ENCODE assay signal across 29 mouse cellular contexts in the genomic region with DNA sequence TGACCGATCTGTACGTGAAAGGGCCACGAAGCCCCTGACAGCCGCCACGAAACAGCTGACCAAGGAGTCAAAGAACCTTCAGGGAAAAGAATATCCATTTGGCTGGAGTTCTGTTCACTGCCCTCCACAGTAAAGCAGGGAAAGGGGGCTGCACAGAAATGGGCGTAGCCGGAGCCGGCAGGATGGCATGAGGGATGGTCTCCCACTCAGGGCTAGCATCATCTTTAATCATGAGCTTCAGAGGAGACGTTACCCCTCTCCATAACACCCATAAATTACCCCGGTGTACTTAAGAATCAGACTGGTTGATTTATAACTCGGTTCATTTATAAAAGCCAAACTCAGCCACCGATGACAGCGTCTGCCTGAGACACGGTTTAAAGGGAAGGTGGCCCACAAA. TPM values are rescaled to one million over a fixed set of nuclear protein-coding genes. Genes with fewer than 3 reads are reported as not detected.
DNase-seq lines count a peak whose midpoint lies in the region; ATAC-seq and TF ChIP-seq lines count a peak whose summit lies in the region.
"Had no signal": no experiment of that assay in that cellular context is flagged by ENCODE, and none has a peak within 500 bp of the region (broad histone marks: within the 10 kb centered on the region; RNA-seq: fewer than 3 reads in every experiment).

No protein-coding gene starts in this region.

- no peak for ATAC-seq in hindbrain, embryonic 14.5 days (ENCODE audit: low FRiP score)
- ATAC-seq in hindbrain, embryonic 11.5 days (ENCODE audit: low FRiP score), result no peak
- ATAC-seq in hindbrain, postnatal 0 days, result no peak
- no peak for ATAC-seq in neural tube, embryonic 13.5 days (ENCODE audit: low read depth)
- ATAC-seq: forebrain, embryonic 13.5 days; forebrain, embryonic 16.5 days; intestine, embryonic 15.5 days had no signal

- 52% methylated on average over 14 of the region's 14 CpGs for WGBS in hindbrain, embryonic 14.5 days
- 64% methylated on average over 14 of the region's 14 CpGs for WGBS in hindbrain, embryonic 11.5 days
- 53% methylated on average over 14 of the region's 14 CpGs for WGBS in hindbrain, postnatal 0 days
- WGBS in hindbrain, embryonic 10.5 days, result 79% methylated on average over 14 of the region's 14 CpGs
- WGBS in neural tube, embryonic 13.5 days, result 46% methylated on average over 14 of the region's 14 CpGs

- H3K27ac ChIP-seq in hindbrain, embryonic 14.5 days, result no peak overlapping the region
- H3K27ac ChIP-seq in hindbrain, embryonic 11.5 days (ENCODE audit: low read depth, low read length), result no peak overlapping the region
- no peak overlapping the region for H3K27ac ChIP-seq in hindbrain, postnatal 0 days
- no peak overlapping the region for H3K27ac ChIP-seq in hindbrain, embryonic 10.5 days
- H3K27ac ChIP-seq in neural tube, embryonic 13.5 days (replicated peaks), result no peak overlapping the region
- H3K27ac ChIP-seq: forebrain, embryonic 10.5 days; forebrain, embryonic 13.5 days; heart, adult 2 months; heart, embryonic 10.5 days; heart, embryonic 13.5 days; intestine, embryonic 15.5 days had no signal

- TF ChIP-seq CTCF in hindbrain, postnatal 0 days (IDR thresholded peaks at IDR 0.05; ENCODE audit: low read depth), result no peak

- no peaks in the 10 kb centered on the region for H3K27me3 ChIP-seq in hindbrain, embryonic 14.5 days (ENCODE audit: control insufficient read depth, insufficient read depth, low read length)
- no peaks in the 10 kb centered on the region for H3K27me3 ChIP-seq in hindbrain, embryonic 11.5 days (ENCODE audit: control insufficient read depth, insufficient read depth, low read length)
- H3K27me3 ChIP-seq in hindbrain, postnatal 0 days (ENCODE audit: insufficient read depth, low read length), result no peaks in the 10 kb centered on the region
- H3K27me3 ChIP-seq in hindbrain, embryonic 10.5 days (ENCODE audit: insufficient read depth, poor library complexity, severe bottlenecking), result no peaks in the 10 kb centered on the region
- no peaks in the 10 kb centered on the region for H3K27me3 ChIP-seq in neural tube, embryonic 13.5 days
- H3K27me3 ChIP-seq: CH12.LX; forebrain, embryonic 13.5 days; heart, embryonic 13.5 days; intestine, embryonic 15.5 days had no signal

- no peaks in the 10 kb centered on the region for H3K9me3 ChIP-seq in hindbrain, embryonic 14.5 days (ENCODE audit: control insufficient read depth, low read length)
- H3K9me3 ChIP-seq in hindbrain, embryonic 11.5 days (ENCODE audit: control insufficient read depth, low read length), result no peaks in the 10 kb centered on the region
- H3K9me3 ChIP-seq in hindbrain, postnatal 0 days (ENCODE audit: low read length), result no peaks in the 10 kb centered on the region
- no peaks in the 10 kb centered on the region for H3K9me3 ChIP-seq in hindbrain, embryonic 10.5 days
- H3K9me3 ChIP-seq in neural tube, embryonic 13.5 days, result no peaks in the 10 kb centered on the region
- H3K9me3 ChIP-seq: forebrain, embryonic 10.5 days; forebrain, embryonic 13.5 days; heart, embryonic 10.5 days; heart, embryonic 13.5 days; intestine, embryonic 15.5 days had no signal

- H3K9ac ChIP-seq in hindbrain, embryonic 14.5 days, result no peak overlapping the region
- H3K9ac ChIP-seq in hindbrain, embryonic 11.5 days (ENCODE audit: low read depth, low read length), result no peak overlapping the region
- no peak overlapping the region for H3K9ac ChIP-seq in hindbrain, postnatal 0 days (replicated peaks; ENCODE audit: low read length)
- no peak overlapping the region for H3K9ac ChIP-seq in neural tube, embryonic 13.5 days
- H3K9ac ChIP-seq: forebrain, embryonic 13.5 days; heart, embryonic 13.5 days; intestine, embryonic 15.5 days had no signal

- no peak overlapping the region for H3K4me3 ChIP-seq in hindbrain, embryonic 14.5 days (replicated peaks; ENCODE audit: low read length)
- no peak overlapping the region for H3K4me3 ChIP-seq in hindbrain, embryonic 11.5 days (ENCODE audit: low read depth, low read length)
- H3K4me3 ChIP-seq in hindbrain, postnatal 0 days (ENCODE audit: low read length), result no peak overlapping the region
- H3K4me3 ChIP-seq in hindbrain, embryonic 10.5 days, result no peak overlapping the region
- no peak overlapping the region for H3K4me3 ChIP-seq in neural tube, embryonic 13.5 days
- H3K4me3 ChIP-seq: forebrain, embryonic 10.5 days; forebrain, embryonic 13.5 days; heart, adult 2 months; heart, embryonic 10.5 days; heart, embryonic 13.5 days; intestine, embryonic 15.5 days had no signal

- peak overlapping the region; percentile 17; the same call in 1 of the 2 replicates for H3K4me2 ChIP-seq in hindbrain, embryonic 14.5 days (replicated peaks)
- no peak overlapping the region for H3K4me2 ChIP-seq in hindbrain, embryonic 11.5 days (replicated peaks; ENCODE audit: low read depth, low read length)
- H3K4me2 ChIP-seq in hindbrain, postnatal 0 days (ENCODE audit: low read depth, low read length), result peak overlapping the region; percentile 21; the same call in 1 of the 2 replicates
- H3K4me2 ChIP-seq in neural tube, embryonic 13.5 days, result peak overlapping the region; percentile 11; the same call in 1 of the 2 replicates
- H3K4me2 ChIP-seq: forebrain, embryonic 13.5 days; heart, embryonic 13.5 days; intestine, embryonic 15.5 days had no signal

- no peaks in the 10 kb centered on the region for H3K36me3 ChIP-seq in hindbrain, embryonic 14.5 days (replicated peaks; ENCODE audit: control insufficient read depth, insufficient read depth)
- no peaks in the 10 kb centered on the region for H3K36me3 ChIP-seq in hindbrain, embryonic 11.5 days (ENCODE audit: control insufficient read depth, insufficient read depth, low read length)
- H3K36me3 ChIP-seq in hindbrain, postnatal 0 days (ENCODE audit: insufficient read depth, low read length), result no peaks in the 10 kb centered on the region
- no peaks in the 10 kb centered on the region for H3K36me3 ChIP-seq in hindbrain, embryonic 10.5 days
- no peaks in the 10 kb centered on the region for H3K36me3 ChIP-seq in neural tube, embryonic 13.5 days
- H3K36me3 ChIP-seq: forebrain, embryonic 10.5 days; G1E; heart, embryonic 10.5 days; heart, embryonic 13.5 days; intestine, embryonic 15.5 days had no signal

- no peak for DNase-seq in hindbrain, embryonic 14.5 days (ENCODE audit: low spot score)
- no peak for DNase-seq in hindbrain, embryonic 11.5 days (ENCODE audit: low spot score)
- DNase-seq in hindbrain, postnatal 0 days (ENCODE audit: low spot score), result no peak
- DNase-seq in hindbrain, embryonic 10.5 days (ENCODE audit: low spot score), result no peak
- no peak for DNase-seq in neural tube, embryonic 10.5 days (ENCODE audit: extremely low spot score, low spot score)
- no peak for DNase-seq in Muller cell, postnatal 12 days (ENCODE audit: inconsistent ontology term)
- DNase-seq: adrenal gland, adult 2 months; adrenal gland, postnatal 14 days; B cell, adult 2 months; cerebellum, adult 11 months; cerebellum, adult 2 months; cerebellum, adult 9-11 months; cerebellum, postnatal 25 days; gastrocnemius, postnatal 10 days; gastrocnemius, postnatal 36 days; heart, adult 2 months; heart, postnatal 14 days; heart, postnatal 4 days had no signal

- H3K4me1 ChIP-seq in hindbrain, embryonic 14.5 days (replicated peaks; ENCODE audit: control insufficient read depth, insufficient read depth, low read length), result no peaks in the 10 kb centered on the region
- H3K4me1 ChIP-seq in hindbrain, embryonic 11.5 days (replicated peaks; ENCODE audit: control insufficient read depth, insufficient read depth, low read length), result no peaks in the 10 kb centered on the region
- H3K4me1 ChIP-seq in hindbrain, postnatal 0 days (ENCODE audit: insufficient read depth, low read length), result no peaks in the 10 kb centered on the region
- peaks cover 7% of the 10 kb centered on the region for H3K4me1 ChIP-seq in hindbrain, embryonic 10.5 days (replicated peaks)
- peaks cover 15% of the 10 kb centered on the region for H3K4me1 ChIP-seq in neural tube, embryonic 13.5 days (replicated peaks)
- H3K4me1 ChIP-seq: intestine, embryonic 15.5 days had no signal

RNA-seq across cellular contexts. Expression of gene Tmem132d, which starts 36.9 kb away (rescaled TPM):
- polyA plus RNA-seq in hindbrain, embryonic 14.5 days (2014; fragmentation: Nextera tagmentation; extraction: Ambion mirVana), result 4.5 and 5.7 TPM in 2 replicates
- 0.46 and 0.63 TPM in 2 replicates for polyA plus RNA-seq in hindbrain, embryonic 11.5 days (2014; fragmentation: Nextera tagmentation; extraction: Ambion mirVana)
- total RNA-seq in hindbrain, postnatal 0 days (2014; rRNA removed), result 28.9 and 42.7 TPM in 2 replicates
- 5.8 and 6.1 TPM in 2 replicates for polyA plus RNA-seq in hindbrain, postnatal 0 days (2015; fragmentation: Nextera tagmentation; extraction: Ambion mirVana)
- polyA plus RNA-seq in hindbrain, embryonic 10.5 days (2016; fragmentation: Nextera tagmentation; extraction: Ambion mirVana), result 0.36 and 0.54 TPM in 2 replicates
- polyA plus RNA-seq in neural tube, embryonic 13.5 days (2015; fragmentation: Nextera tagmentation; extraction: Ambion mirVana), result 1.7 and 2.0 TPM in 2 replicates
- total RNA-seq: adrenal gland, postnatal 14 days; CH12.LX; common myeloid progenitor, adult 5-6 weeks; granulocyte monocyte progenitor cell, adult 5-6 weeks had no signal
- polyA plus RNA-seq: G1E had no signal
